Mouse (Mus musculus): ENCODE data around the gene Mettl18.

GRCm38 (mm10) chr1:164009235-164009634 lies 14.5 kb downstream of the Mettl18 start:
- TF ChIP-seq CTCF (IDR thresholded peaks at IDR 0.05; ENCODE audit: low read depth) (peak; percentile 75), EP300 (IDR thresholded peaks at IDR 0.05; ENCODE audit: low read depth) (no peak)
